Mouse (Mus musculus) left cerebral cortex, postnatal 14 days (tissue): ENCODE measurements around the gene Tbc1d16. TPM values are rescaled to one million over a fixed set of nuclear protein-coding genes. Genes with fewer than 3 reads are reported as not detected.
A peak's percentile ranks its signal among the peaks of the same experiment; 100 is the strongest.

Source experiments
- DNase-seq, 2 experiments: peaks; one replicate each; pipeline ENCODE4 v3.0.0; 2021 to 2022; ENCODE audit warnings: low spot score in 2 of 2, mixed read lengths in 1 of 2
- intact Hi-C: fragments of 180-260 bp; cut with DNase I; formaldehyde crosslinking; loops from one replicate; pipeline ENCODE4 v1.15.1; 2025
- total RNA-seq, 2 experiments: library from RNA; stranded (reverse); gene quantifications; 2 replicates each; pipeline ENCODE4 v1.2.3; 2021

Gene Tbc1d16
- total RNA-seq, 2 experiments from 2014 or later = 51.3 to 56.4 TPM

DNA sequence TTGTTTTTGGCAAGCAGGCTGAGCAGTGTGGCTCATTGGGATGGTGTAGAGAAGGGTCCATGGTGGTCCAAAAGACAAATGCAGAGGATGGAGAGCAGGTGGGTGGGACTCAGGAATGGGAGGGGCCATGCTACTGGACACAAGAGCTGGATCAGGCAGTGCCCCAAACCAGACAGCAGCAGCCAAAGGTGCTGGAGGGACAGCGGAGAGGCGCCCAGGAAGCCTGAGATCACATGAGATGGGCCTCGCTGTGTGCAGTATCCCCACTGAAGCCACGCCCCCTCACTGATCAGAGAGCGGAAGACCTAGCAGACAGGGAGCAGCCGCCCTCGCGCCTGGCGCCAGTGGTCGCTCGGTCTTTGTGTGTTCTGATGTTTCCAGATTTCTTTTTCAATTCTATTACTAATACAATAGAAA lies 10.0 kb upstream of the Tbc1d16 start:
- DNase-seq = no peak
- intact Hi-C loops = no loop called here

DNA sequence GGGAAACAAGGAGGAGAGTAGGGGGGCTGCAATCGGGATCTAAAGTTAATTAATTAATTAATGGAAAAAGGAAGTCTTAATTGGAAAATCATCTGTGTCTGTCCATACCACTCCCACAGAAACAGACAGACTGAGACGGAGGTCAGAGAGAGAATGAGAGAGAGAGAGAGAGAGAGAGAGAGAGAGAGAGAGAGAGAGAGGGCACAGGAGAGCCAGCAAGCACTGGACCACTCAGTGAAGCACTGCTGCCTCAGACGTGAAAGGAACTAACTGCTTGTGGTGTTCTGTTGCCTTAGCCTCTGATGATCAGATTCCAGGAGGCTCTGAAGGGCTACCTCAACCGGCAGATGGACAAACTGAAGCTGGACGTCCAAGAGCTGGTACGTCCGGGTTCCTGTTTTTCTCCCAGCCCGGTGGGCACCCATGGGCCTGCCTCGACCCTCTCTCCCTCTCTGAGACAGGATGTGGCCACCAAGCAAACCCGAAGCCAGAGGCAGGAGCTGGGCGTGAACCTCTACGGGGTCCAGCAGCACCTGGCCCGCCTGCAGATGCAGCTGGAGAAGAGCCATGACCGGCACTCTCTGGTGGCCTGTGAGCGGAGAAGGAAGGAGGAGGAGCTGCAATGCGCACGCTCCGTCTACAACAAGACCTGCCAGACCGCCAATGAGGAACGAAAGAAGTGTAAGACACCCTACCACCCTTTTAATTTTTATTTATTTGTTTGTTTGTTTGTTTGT lies 9.4 kb upstream of the Tbc1d16 start:
- intact Hi-C loops = no loop called here
- DNase-seq = no peak

DNA sequence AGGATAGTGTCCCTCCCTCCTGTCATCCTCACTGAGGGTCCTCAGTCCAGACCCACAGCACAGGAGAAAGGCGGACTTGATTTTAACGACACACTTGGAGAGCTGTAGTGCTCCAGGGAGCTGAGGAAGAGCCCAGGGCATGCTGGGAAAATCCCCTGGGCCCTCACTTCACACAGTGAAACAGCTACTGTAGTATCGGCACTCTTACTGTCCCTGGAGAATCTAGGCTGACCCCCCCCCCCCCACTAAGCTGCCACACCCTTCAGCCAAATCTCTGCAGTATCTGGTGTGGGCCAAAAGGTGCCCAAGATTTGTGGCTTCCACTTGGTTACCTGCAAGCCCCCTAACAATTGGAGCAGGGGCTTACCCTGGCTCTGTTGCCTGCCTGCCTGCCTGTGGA lies 8.7 kb upstream of the Tbc1d16 start:
- DNase-seq = no peak
- intact Hi-C loops = no loop called here

DNA sequence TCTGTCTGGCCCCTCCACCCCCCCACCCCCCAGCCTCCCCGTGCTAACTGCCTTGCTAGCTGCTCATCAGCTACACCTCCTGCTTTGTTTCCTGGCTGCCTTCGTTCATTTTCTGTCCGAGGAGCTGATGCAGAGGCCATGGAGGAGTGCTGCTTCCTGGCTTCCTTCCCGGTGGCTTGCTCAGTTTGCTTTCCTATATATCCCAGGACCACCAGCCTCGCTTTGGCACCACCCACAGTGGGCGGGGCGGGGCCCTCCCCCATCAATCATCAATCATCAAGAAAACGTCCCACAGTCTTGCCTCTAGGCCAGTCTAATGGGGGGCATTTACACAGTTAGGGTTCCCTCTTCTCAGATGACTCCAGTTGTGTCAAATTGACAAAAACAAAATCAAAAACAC lies 8.1 kb upstream of the Tbc1d16 start:
- no peak for DNase-seq
- intact Hi-C loops = no loop called here

DNA sequence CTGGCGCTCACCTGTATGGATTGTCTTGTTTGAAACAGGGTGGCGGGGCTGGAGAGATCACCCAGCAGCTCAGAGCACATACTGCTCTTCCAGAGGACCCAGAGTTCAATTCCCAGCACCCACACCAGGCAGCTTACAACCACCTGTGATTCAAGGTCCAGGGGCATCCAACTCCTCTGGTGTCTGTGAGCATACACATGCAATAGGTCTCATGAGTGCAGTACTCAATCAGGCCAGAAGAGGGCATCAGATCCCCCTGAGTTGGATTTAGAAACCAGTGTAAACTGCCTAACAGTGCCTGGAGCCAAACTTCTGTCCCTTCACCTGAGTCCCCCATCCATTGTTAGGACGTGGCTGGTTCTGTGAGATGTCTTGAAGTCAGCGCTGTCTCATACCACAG lies 7.3 kb upstream of the Tbc1d16 start:
- intact Hi-C loops = no loop called here
- peak; percentile 68 to 69 for DNase-seq

DNA sequence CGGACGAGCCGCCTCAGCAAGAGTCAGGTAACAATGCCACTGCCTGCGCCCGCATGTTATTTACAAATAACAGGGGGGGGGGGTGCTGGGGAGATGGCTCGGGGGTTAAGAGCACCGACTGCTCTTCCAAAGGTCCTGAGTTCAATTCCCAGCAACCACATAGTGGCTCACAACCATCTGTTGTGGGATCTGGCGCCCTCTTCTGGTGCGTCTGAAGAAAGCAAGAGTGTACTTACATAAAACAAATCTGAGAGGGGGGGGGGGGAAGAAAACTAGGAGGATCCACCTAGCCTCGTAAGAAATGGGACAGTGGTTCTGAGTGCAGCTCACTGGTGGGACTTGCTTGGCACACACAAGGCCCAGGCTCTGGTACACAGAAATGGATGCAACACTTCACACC lies 6.5 kb upstream of the Tbc1d16 start:
- DNase-seq = no peak
- intact Hi-C loops = no loop called here

DNA sequence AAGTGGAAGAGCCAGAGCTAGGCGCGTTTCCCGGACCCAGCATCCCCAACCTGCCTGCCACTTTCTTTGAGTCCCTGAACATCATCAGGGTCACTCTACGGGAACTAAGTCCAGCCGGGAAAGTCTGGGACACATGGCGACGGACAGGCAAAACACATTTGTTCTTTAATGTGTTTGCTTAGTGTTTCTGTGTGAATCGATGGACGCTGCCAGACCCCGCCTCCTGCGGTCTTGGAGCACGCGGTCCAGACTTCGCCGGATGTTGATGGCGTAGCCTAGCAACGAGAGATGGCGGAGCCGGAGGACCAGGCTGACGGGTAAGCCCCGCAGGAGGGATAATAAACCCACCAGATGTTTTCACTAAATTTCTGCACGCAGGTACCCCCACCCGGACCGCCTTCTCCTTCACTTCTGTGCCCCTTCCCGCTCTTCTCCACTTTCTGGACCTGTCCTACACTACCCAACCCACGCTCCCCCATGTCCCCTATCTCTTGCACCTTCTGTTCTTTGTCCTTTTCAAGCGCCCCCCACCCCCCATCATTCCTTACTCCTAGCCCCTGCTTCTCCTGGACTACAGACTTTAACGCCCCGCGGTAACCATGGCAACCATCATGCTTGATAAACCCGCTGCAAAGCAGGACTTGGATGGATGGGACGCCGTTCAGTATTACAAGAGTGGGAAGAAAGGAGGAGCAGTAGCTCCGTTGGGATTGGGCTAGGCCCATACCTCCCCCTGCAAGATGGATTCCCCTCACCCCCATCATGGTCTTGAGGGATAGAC lies 737 bp upstream of the Tbc1d16 start:
- peak; percentile 70 to 75 for DNase-seq
- intact Hi-C loops = no loop called here

DNA sequence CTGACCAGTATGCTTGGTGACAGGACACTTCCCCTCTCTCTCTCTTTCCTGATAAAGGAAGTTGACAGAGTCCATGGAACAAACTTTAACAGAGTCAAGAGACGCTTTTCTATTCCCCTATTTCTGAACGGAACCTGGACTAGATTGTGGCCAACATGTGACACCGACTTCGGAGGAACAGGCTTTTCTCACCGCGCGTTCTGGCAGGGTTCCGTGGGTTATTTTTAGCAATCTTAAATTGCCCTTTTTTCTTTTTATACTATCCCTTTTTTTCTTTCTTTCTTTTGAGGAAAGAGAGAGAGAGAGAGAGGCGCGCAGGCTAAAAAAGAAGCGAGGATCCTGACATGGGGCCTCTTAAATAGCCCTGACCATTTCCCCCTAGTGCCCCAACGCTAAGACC lies 708 bp downstream of the Tbc1d16 start:
- intact Hi-C loops = no loop called here
- DNase-seq = no peak

DNA sequence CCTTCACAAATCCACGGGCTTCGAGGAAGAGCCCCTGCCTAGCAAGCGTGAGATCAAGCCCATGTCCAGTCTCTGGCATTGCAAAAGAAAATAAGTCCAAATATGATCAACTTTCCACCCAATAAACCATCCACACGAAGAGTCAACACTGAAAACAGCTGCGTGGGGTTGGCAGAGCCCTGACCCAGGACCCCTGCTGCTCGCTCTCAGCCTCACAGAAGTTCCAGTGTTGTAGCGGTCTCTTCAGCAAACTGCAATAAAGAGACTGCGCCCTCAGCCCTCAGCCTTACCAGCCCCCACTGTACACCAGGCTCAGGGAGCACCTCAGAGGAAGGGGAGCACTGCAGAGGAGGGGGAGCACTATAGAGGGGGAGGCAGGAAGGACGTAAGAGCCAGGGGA lies 2.7 kb downstream of the Tbc1d16 start:
- no peak for DNase-seq
- intact Hi-C loops = no loop called here

DNA sequence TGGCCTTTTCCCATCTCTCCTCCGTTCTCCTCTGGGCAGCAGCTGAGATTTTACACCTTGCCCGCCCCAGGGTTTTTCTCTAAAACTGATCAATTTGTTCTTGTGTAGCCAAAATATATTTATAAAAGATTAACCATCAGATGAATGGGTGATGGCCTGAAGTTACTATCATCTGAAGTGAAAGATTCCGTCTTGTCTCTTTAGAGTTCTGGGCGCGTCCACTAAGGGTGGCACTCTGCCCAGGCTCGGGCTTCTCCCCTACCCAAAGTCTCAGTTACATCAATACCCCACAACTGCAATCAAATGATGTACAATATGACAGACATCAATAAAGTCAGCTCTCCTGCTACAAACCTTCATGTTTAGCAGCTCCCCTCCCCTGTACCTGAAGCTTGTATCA lies 3.4 kb downstream of the Tbc1d16 start:
- no peak for DNase-seq
- intact Hi-C loops = no loop called here

DNA sequence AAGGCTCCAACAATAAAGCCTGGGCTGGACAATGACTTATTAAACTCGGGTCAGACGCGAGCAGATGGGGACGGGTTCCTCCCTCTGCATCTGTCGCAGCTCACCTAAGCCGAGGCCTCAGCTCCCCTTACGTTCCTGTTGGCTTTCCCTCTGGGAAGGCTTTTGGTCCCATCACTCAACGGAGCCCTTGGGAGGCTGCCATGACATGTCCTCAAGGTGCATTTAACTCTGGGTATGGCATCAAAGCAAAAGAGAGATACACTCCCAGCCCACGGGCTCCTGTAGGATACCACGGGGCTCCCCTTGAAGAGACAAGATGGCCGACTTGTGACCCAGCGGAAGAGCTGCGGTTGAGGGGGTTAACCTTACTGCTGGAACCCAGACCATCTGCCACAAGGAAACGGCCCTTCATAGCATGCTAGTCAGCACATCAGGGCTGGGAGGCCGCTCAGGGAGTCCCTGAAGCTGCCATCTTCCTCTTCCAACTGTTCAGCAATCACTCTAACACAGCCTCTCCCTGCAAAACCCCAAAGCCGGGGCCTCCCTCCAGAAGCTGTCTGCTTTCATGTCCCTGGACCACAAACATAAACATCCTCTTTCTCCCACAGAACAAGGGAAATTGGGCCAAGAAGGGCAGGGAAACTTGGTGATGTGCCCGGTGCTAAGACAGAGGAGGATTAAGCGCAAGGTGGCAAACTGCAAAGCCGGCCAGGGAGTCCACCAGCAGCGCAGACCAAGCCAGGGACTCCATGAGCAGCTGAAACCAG lies 5.0 kb downstream of the Tbc1d16 start:
- peak in 1 of 2 experiments; percentile 34 for DNase-seq
- intact Hi-C loops = no loop called here

DNA sequence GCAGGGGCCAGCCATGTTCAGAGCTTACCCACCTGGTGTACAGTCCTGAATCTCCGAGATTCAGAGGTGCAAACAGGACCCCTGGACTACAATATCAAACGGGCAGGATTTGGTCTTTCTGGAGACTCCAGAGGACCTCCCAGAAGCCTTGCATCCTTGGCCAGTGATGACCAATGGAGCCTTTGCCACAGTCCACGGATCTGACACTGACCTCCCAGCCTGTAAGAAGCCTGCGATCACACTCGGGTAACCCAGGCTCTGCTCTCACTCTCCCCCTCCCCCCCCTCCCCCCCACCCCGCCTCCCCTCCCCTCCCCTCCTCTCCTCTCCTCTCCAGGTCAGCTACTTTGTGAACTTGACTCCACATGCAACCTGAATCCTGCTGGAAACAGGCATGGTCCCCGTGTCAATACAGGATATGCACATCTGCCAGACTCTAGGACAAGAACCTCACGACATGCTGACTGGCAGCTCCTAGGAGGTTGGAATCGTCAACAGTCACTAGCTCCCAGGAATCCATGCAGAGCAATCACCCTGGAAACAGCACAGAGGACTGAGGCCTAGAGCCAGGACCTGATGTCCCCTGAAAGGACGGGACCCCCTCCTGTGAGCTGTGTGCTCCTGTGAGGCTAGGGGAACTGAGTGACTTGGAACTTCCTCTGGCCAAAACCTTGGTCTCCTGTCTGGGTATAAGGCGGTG lies 6.3 kb downstream of the Tbc1d16 start:
- intact Hi-C loops = no loop called here
- DNase-seq = no peak

DNA sequence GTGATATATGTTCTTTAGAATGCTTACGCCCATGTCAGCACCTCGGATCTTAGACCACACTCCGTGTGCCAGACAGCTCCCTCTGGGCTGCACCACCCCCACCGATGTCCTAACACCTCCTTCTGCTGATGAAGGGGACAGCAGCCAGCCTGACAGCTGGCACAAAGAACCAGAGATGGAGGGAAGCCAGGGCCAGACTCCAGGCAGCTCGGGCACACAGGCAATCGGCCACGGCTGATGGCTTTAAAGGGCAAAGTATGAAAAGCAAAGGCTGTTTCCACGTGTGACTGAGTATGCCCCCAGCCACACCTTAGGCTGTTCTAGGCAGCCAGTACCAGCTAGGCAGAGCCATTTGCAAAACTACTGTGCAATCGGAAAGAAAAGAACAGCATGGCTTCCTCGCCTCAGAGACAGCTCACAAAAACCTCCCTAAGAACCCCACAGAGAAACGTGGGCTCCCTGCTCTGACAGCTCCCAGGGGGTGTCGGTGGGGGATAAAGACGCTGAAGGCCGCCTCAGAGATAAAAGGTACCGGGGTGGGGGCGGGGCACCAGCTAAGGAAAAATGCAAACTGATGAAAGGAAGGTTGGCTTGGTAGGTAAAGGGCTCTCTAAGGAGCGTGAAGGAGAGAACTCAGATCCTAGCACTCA lies 8.4 kb downstream of the Tbc1d16 start:
- intact Hi-C loops = no loop called here
- DNase-seq = peak; percentile 70 to 77

DNA sequence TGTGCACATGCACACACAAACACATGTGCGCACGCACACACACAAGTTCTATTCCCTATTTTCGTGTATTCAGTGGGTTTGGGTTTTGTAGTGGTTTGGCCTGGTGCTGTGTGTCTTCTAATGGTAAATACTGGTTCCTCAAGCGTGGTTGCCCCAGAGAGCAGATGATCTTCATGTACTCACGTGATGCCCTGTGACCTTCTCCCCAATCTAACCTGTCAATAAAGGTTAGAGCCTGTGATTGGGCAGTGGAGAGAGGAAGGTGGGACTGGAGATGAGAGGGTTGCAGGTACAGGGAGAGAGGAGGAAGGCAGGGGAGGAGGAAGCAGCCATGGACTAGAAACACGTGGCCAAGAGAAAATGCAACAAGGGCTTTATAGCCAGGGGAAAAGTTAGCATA lies 10.4 kb downstream of the Tbc1d16 start:
- DNase-seq = no peak
- intact Hi-C loops = no loop called here

DNA sequence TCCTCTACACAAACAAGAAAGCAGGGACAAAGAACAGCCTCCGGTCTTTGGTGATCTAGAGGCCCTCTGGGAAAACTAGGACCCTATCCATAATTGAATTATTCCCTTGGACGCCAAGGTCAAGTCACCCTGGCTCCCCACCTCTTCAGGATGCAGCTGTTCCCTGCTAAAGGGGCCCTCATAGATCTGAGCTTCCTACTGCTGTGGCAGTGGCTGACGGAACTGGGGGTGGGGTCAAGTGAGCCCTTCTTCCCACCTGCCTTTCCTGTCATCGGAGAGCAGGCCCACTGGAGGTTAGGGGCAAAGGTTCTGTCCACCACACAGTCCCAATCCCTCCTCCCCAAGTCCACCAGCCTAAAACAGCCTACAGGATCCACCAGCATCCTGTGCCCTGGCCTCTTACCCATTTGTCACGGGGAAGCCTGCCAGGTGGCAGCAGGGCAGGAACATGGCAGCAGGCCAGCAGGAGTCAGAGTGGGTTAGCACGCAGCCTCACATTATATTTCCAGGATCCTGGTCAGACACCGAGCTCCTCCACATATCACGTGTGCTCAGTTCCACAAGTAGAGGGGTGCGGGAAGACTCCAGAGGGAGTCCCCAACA lies 12.3 kb downstream of the Tbc1d16 start:
- no peak for DNase-seq

DNA sequence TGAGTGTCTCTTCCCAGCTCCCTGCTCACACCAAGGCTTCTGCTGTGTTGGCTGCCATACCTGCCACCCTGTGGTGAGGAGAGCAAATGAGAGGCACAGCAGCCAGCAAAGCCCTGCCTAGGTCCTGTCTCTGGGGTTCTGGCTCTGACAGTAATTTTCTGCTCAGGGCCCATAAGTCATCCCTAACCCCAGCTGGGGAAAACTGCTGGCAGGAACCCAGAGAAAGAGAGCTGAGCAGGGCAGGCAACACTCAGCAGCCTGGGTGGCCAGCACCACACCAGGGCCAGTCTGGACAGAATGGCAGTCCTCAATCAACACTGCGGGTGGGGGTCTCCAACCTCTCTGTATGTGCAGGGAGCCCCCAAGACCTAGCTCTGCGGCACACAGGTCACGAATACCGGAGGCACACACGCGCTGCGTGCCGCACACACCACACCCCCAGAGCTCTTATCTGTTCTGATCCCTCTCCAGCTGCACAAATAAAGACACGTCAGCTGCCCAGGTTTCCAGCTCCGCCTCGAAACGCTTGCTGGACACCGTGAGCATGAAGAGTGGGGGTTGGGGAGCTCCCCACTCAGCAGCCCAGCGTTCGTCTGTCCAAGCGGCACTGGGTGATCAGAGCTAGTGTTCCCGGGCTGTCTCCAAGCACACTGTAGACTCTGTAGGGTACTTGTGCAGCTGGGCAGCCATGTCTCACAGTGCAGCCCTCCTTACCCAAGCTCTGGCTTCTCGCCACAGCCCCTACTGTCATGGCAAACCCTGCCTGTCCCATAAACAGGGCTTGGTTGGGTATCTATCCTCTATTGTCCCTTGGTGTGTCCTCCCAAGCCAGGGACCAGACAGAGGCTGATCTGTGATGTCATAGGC lies 13.0 kb downstream of the Tbc1d16 start:
- intact Hi-C loops = no loop called here
- peak in 1 of 2 experiments; percentile 41 for DNase-seq

More for the DNA sequence above, 12.3 kb downstream of the Tbc1d16 start:
- intact Hi-C loops = no loop called here

DNA sequence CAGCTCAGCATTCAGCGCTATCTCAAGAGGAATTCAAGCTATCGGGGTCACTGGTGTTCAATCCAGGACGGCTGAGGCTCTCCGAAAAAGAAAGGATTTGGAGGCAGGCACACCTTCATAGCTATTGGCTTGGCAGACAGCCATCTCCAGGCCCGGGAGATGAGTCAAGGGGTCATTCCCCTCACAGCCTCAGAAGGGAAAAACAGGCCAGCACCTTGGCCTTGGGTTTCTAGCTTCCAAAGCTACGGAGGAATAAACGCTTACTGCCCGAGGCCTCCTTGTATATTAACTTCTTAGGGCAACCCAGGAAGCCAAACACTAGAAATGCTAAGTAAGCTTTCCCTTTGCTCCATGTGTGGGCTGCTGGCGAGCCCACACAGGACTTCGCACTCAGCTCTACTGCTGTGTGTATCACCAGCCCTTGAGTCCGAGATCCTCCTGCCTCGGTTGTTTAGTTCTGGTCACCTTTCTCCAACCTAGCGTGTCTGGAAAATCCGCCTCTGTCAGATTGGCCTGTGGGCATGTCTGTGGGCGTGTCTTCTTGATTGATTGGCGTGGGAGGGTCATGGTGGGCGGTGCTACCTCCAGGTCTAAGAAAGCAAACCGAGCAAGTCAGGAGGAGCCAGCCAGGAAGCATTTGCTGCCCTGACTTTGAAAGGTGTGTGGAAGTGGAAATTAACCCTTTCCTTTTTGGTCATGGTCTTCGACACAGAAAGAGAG lies 15.0 kb downstream of the Tbc1d16 start:
- intact Hi-C loops = no loop called here
- no peak for DNase-seq
